Mouse (Mus musculus) C2C12 (cell line): Measurements from ENCODE around the gene Myocos. TPM values are rescaled to one million over a fixed set of nuclear protein-coding genes. Genes with fewer than 3 reads are reported as not detected.

Source experiments
- H3K27me3 ChIP-seq: one replicate; pipeline ENCODE4 v1.6.1; 2011; ENCODE audit not compliant: control insufficient read depth, insufficient read depth, insufficient read length
- H3K36me3 ChIP-seq: one replicate; pipeline ENCODE4 v1.6.1; 2011; ENCODE audit not compliant: control insufficient read depth, insufficient read depth
- H3K4me3 ChIP-seq: one replicate; pipeline ENCODE4 v1.5.1; 2011; ENCODE audit warnings: mild to moderate bottlenecking, control low read depth; ENCODE audit not compliant: poor library complexity, insufficient read depth, severe bottlenecking
- H3K79me2 ChIP-seq: one replicate; pipeline ENCODE4 v1.6.1; 2011; ENCODE audit not compliant: control insufficient read depth, insufficient read depth
- H3K79me3 ChIP-seq: one replicate; pipeline ENCODE4 v1.6.1; 2011; ENCODE audit warnings: low read depth, control low read depth
- H3ac ChIP-seq: one replicate; pipeline ENCODE3; 2011; ENCODE audit warnings: low read depth; ENCODE audit not compliant: control insufficient read depth, insufficient read length
- CEBPB ChIP-seq: IDR thresholded peaks from one replicate; pipeline ENCODE4 v1.6.1; 2011; ENCODE audit warnings: low read depth, mild to moderate bottlenecking, control low read depth, moderate library complexity
- CTCF ChIP-seq: IDR thresholded peaks from one replicate; pipeline ENCODE4 v1.5.1; 2011; ENCODE audit not compliant: control insufficient read depth, insufficient read depth, insufficient read length
- FOSL1 ChIP-seq: IDR thresholded peaks from one replicate; pipeline ENCODE4 v1.8.0; 2011; ENCODE audit warnings: mild to moderate bottlenecking, low read length; ENCODE audit not compliant: poor library complexity, insufficient read depth, severe bottlenecking
- MAX ChIP-seq: IDR thresholded peaks from one replicate; pipeline ENCODE4 v1.6.1; 2011; ENCODE audit warnings: mild to moderate bottlenecking, control low read depth
- MYOD1 ChIP-seq: IDR thresholded peaks from one replicate; pipeline ENCODE4 v1.6.1; 2011; ENCODE audit warnings: low read depth; ENCODE audit not compliant: control insufficient read depth, insufficient read length
- MYOG ChIP-seq: IDR thresholded peaks from one replicate; pipeline ENCODE4 v1.6.1; 2011; ENCODE audit not compliant: control insufficient read depth, insufficient read length; ENCODE audit errors: extremely low read depth
- USF1 ChIP-seq: IDR thresholded peaks from one replicate; pipeline ENCODE4 v1.6.1; 2011; ENCODE audit warnings: low read depth, mild to moderate bottlenecking, control low read depth, moderate library complexity
- polyA plus RNA-seq: library from polyadenylated mRNA; unstranded; fragments of >200 nt; fragmentation: generic; extraction: Trizol; gene quantifications from one replicate; pipeline ENCODE4 v1.2.1, GENCODE M21; 2012; ENCODE audit warnings: missing spikeins

Myocos gene
- polyA plus RNA-seq, 1 experiment = not detected

GRCm38 (mm10) chr1:162660276-162660860 lies 2.3 kb upstream of the Myocos start:
- Histone ChIP-seq H3K27me3 (no peaks in the 10 kb centered on the region), H3ac (no peak overlapping the region), H3K4me3 (no peak overlapping the region), H3K36me3 (no peaks in the 10 kb centered on the region), H3K79me3 (no peaks in the 10 kb centered on the region), H3K79me2 (no peaks in the 10 kb centered on the region)
- TF ChIP-seq CEBPB (peak; percentile 52), FOSL1 (no peak), MYOG (no peak)

GRCm38 (mm10) chr1:162648416-162648815 lies 9.6 kb downstream of the Myocos start:
- peaks cover 5% of the 10 kb centered on the region for H3K27me3 ChIP-seq
- no peak overlapping the region for H3ac ChIP-seq
- no peaks in the 10 kb centered on the region for H3K79me3 ChIP-seq
- TF ChIP-seq CTCF (no peak), MYOG (no peak), FOSL1 (no peak), MAX (no peak), CEBPB (no peak), USF1 (no peak)
- H3K79me2 ChIP-seq = no peaks in the 10 kb centered on the region
- H3K36me3 ChIP-seq = no peaks in the 10 kb centered on the region
- no peak overlapping the region for H3K4me3 ChIP-seq

- peaks cover 5% of the 10 kb centered on the region for H3K27me3 ChIP-seq
- H3K36me3 ChIP-seq = no peaks in the 10 kb centered on the region
- no peak for TF ChIP-seq MYOG
- TF ChIP-seq MYOD1 = no peak
- TF ChIP-seq CTCF = no peak
- TF ChIP-seq CEBPB = no peak
- TF ChIP-seq USF1 = no peak
- no peak for TF ChIP-seq FOSL1
- no peak for TF ChIP-seq MAX
Observed at GRCm38 (mm10) chr1:162646083-162646686, 11.8 kb downstream of the Myocos start.

GRCm38 (mm10) chr1:162643752-162644151 lies 14.3 kb downstream of the Myocos start:
- no peaks in the 10 kb centered on the region for H3K79me2 ChIP-seq
- no peak overlapping the region for H3ac ChIP-seq
- no peaks in the 10 kb centered on the region for H3K79me3 ChIP-seq
- H3K4me3 ChIP-seq = no peak overlapping the region
- TF ChIP-seq USF1 = peak; percentile 70
- TF ChIP-seq MAX = no peak
- peaks cover 11% of the 10 kb centered on the region for H3K27me3 ChIP-seq
- no peaks in the 10 kb centered on the region for H3K36me3 ChIP-seq

More at GRCm38 (mm10) chr1:162646083-162646686, 11.8 kb downstream of the Myocos start:
- Histone ChIP-seq H3K79me3 (no peaks in the 10 kb centered on the region), H3K4me3 (no peak overlapping the region), H3ac (no peak overlapping the region), H3K79me2 (no peaks in the 10 kb centered on the region)

GRCm38 (mm10) chr1:162642591-162642990 lies 15.4 kb downstream of the Myocos start:
- TF ChIP-seq MYOD1 (no peak), FOSL1 (no peak), CEBPB (no peak), CTCF (no peak), USF1 (no peak), MAX (no peak), MYOG (no peak)
- H3K79me2 ChIP-seq = no peaks in the 10 kb centered on the region
- no peaks in the 10 kb centered on the region for H3K79me3 ChIP-seq
- H3K27me3 ChIP-seq = peaks cover 13% of the 10 kb centered on the region
- H3K4me3 ChIP-seq = no peak overlapping the region
- no peaks in the 10 kb centered on the region for H3K36me3 ChIP-seq
- H3ac ChIP-seq = no peak overlapping the region

- Histone ChIP-seq H3K36me3 (no peaks in the 10 kb centered on the region), H3K4me3 (no peak overlapping the region), H3K27me3 (peaks cover 17% of the 10 kb centered on the region), H3K79me2 (no peaks in the 10 kb centered on the region), H3K79me3 (no peaks in the 10 kb centered on the region), H3ac (no peak overlapping the region)
- no peak for TF ChIP-seq MYOD1
- TF ChIP-seq USF1 = no peak
- TF ChIP-seq CTCF = no peak
- TF ChIP-seq CEBPB = no peak
- no peak for TF ChIP-seq MAX
- TF ChIP-seq FOSL1 = no peak
- TF ChIP-seq MYOG = no peak
Observed at GRCm38 (mm10) chr1:162639861-162640260, 18.2 kb downstream of the Myocos start.
